Mouse (Mus musculus) erythroid progenitor cell, adult 5-6 weeks (primary cell): ENCODE results near the gene Gm20388. TPM values are rescaled to one million over a fixed set of nuclear protein-coding genes. Genes with fewer than 3 reads are reported as not detected.

Source experiments
- ATAC-seq: replicated peaks from 2 replicates; pipeline ENCODE4 v1.8.0; 2016; ENCODE audit warnings: moderate number of reproducible peaks, mild to moderate bottlenecking, moderate TSS enrichment, inconsistent platforms; ENCODE audit not compliant: poor library complexity, low FRiP score, severe bottlenecking
- total RNA-seq, 2 experiments: library from RNA; stranded (forward) in 1 of 2; stranded (reverse) in 1 of 2; fragments of 150-400 nt in 1 of 2; fragments of 186-747, 209-891 nt in 1 of 2; gene quantifications; 2 replicates each; pipeline versions ENCODE4 v1.2.3 to v1.2.4; 2015 to 2017; ENCODE audit warnings: low replicate concordance in 2 of 2

The Gm20388 gene
- total RNA-seq, 2 experiments from 2014 or later, result 4.2 TPM; not detected in 1

DNA sequence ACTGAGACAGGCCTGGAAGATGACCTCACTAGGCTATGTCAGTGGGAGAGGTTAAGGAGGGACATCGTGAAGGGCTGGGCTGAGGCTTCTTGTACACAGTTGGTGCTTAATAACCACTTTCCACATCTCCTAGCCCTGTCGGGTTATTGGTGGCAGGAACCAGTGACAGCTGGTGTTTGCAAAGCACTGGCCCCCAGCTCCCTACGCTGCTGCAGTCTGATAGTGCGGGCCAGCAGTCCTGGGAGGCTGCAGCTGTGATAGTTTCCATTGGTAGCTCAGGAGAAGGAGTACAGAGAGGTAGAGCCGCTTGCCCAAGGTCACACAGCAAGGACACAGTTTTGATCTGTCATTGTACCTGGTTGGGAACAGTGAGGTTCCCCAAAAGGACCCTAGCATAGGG is 2391.2 kb downstream of the Gm20388 start:
- 0 out of 2 replicates have a peak, but pooled peaks have one; percentile 4 for ATAC-seq

DNA sequence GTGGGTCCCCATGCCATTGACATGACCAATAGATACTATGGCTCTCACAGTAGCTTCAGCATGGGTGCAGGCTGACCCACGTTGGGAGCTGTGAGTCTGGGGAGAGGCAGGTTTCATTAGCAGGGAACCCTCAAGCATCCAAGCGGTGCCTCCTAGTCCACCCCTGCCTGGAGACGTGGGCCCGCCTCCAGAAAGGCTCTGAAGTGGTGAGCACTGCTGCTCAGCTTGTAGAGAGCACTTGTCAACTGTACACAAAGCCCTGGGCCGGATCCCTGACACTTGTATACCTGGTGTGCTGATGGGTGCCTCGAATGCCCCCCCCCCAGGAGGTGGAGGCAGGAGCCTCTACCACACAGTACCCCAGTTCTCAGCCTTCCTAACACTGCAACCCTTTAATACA is 2392.8 kb downstream of the Gm20388 start:
- no peak for ATAC-seq

DNA sequence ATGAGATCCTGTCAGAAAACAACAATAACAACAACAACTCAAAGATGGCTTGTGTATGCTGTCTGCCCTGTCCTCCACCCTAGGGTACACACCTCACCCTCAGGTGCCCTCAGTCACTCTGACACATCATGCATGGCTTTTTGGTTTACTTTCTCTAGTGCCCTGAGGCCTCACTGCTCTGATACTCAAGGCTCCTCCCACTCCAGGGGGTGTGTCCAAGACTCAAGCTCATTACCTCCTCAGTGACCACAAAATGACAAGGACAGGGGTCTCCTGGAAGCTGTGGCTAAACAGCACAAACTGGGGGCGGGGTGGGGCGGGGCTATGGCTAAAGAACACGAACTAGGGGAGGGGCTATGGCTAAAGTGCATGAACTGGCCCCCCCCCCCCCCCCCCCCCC is 2393.4 kb downstream of the Gm20388 start:
- 0 out of 2 replicates have a peak, but pooled peaks have one; percentile 28 for ATAC-seq

DNA sequence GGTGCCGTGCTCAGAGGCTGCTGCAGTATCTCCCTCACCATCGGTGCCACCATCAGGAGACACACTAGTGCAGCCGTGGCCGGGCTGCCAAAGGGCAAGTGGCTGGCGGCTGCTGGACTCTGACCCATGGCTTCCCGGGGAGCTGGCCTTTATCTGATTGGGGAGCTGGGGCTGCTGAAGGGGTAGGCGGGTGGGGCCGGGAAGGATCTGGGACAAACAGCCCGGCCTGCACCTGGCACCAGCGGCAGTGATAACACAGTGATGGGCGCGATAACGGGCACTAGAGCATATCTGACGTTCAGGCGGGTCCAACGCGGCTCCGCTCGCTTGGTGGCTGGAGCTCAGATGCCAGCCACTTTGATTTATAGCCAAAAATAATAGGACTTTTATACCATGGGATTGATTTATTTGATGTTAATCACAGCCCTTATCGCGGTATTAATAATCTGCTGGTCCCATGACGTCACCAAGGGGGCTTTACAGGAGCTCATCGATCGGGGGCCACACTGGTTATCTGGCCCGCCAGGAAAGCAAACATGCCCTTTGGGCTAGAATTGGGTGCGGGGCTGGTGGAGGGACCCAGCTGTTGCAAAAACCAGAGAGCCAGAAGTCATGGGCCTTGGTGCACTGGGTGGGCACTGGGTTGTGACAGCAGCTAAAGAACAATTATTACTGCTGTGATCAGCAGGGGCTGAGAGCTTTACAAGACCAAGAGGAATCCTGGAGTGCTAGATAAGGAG is 2396.2 kb downstream of the Gm20388 start:
- no peak for ATAC-seq

DNA sequence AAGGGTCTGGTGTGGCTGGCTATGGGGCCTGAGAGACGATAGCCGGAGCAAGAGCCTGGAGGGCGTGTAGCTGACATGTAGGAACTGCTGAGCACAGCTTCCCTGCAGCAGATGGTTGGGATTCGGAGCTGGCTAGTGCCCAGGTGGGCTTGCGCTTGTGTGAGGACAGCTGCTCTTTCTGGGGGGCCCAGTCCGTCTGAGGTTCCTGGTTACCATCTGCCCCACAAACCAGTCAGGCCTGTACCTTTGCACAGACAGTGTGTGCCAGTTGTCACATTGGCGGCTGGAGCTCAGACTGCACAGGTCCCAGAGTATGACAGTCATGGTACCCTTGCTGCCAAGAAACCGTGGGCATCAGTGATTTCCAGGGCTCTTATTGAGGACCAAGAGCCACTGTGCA is 2397.2 kb downstream of the Gm20388 start:
- no peak for ATAC-seq

DNA sequence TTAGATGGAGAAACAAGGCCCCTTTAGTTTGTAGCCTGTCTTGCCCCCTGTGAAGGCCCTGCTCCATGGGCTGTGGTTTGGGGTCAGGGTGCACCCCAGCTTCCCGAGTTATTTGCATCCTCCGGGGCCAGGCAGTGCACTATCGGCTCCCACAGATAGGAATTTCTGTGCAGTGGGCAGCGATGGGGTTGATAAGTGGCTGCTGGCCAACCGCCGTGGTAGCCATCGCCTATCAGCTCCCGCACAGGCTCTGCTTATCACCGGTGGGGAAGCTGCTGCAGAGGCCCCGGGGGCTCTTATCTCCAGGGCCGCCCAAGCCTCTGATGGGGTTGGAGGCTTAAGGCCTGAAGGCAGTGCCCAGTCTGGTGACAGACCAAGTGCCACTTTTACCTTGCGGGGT is 2398.6 kb downstream of the Gm20388 start:
- peak; percentile 74 for ATAC-seq

DNA sequence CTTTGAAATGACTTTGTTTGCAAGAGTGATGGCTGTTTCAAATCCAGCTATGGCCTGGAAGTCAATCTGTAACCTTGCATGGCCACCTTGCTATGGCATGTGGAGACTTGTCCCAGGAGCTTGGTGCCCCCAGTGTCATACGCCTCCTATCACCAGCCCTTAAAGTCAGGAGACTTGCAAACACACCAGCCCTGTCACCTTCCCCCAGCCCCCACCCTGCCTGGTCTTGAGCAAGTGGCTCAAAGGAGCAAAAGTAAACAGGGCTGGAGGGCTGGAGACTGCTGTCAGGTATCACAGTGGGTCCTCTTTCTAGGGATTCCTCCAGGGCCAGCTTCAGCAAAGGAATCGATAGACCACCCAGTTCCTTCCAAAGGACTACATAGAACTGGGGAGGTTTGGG is 2400.5 kb downstream of the Gm20388 start:
- ATAC-seq, result no peak

DNA sequence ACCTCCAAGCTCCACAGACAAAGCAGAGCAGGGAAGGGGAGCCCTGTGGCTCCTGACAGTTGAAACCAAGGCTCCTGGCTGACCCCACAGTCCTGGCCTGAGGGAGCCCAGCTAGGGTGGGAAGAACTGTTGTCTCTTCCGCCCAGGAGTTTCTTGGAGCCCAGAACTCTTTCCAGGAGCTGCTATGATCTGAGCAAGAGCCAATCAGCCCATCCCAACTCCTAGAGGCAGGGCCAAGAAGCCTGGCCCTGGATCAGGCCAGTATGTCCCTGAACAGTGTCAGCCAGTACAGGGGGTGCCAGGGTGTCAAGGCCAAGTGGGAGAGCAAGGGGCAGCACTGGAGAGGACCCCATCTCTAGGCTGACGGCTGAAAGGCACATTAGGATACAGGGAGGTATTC is 2401.9 kb downstream of the Gm20388 start:
- ATAC-seq, result no peak

DNA sequence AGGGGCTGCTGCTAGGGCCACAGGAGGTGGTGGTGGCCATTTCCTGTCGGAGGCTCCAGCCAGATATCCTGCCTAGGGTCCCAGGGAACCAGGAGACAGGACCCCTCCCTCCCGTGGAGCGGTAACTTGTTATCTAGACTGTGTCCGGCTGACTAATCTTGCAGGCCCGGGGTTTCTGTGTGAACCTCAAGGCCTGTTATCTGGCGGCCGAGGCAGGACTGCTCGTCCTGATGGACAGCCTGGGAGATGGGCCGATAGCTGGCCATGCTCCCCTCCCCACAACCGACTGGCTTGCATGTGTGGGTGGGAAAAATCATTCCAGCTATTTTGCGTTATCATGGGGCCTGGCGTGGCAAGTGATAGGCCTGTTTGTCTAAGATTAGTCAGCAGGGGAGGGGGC is 2402.7 kb downstream of the Gm20388 start:
- ATAC-seq, result peak; percentile 10; the same call in 1 of the 2 replicates

DNA sequence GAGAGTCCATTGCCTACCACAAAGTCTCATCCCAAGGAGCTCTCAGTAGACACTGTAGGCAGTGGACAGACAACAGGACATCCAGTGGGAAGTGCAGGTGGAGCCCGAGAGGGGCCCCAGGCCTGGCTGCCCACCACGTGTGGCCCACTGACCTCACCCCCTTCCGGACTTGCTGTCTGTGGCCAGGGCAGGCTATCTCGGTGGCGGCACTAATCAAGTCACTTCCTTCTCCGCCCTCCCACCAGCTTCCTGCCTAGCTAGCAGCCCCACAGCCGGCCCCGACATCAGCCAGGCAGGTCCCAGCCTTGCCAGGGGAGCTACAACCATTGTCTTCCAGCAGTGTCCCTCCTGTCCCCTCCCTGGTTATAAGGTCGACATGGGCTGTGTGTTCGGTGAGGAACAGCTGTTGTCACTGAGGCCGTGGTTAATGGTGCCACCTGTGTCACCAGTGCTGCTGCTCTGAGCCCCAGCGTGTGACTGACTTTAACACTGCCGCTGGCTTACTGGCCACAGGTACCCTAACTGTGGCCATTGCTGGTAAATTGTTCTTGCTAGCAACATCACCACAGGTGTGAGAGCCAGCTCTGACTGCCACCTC is 2404.4 kb downstream of the Gm20388 start:
- ATAC-seq, result no peak

DNA sequence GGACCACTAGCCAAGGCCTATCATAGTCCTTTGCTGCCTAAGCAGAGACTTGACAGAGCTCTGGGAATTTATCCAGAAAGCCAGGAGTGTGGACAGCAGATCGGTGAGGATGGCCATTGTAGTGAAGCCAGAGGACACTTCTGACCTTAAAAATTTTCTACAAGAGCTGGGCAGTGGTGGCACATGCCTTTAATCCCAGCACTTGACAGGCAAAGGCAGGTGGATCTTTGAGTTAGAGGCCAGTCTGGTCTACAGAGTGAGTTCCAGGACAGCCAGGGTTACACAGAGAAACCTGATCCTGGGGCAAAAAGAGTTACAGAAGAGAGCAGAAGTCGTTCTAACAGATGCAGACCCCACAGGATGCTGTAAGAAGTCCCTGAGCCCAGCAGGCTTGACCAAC is 2405.8 kb downstream of the Gm20388 start:
- no peak for ATAC-seq

DNA sequence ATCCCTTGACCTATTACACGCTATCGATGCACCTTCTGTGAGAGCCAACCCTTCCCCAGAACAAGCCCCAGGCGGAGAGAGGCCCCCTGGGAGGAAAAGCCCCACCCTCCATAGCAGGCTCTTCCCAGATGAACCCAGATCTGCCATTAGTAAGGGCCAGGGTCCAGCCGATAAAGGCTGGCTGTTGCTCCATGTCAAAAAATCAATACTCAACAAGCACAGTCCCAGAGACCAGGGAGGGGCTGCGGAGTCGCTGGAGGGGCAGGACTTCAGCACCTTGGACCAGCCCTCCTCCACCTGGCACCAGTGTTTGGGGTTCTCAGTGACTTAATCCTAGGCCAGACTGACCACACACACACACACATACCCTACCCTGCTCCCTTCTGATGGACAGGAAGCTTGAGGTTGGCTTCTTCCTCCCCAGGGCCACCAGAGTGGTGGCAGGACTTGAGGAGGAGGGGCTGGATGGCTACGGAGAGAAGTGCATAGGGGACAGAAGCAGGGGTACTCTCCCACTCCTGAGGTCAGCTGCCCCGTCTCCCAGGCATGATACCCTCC is 2407.4 kb downstream of the Gm20388 start:
- no peak for ATAC-seq

DNA sequence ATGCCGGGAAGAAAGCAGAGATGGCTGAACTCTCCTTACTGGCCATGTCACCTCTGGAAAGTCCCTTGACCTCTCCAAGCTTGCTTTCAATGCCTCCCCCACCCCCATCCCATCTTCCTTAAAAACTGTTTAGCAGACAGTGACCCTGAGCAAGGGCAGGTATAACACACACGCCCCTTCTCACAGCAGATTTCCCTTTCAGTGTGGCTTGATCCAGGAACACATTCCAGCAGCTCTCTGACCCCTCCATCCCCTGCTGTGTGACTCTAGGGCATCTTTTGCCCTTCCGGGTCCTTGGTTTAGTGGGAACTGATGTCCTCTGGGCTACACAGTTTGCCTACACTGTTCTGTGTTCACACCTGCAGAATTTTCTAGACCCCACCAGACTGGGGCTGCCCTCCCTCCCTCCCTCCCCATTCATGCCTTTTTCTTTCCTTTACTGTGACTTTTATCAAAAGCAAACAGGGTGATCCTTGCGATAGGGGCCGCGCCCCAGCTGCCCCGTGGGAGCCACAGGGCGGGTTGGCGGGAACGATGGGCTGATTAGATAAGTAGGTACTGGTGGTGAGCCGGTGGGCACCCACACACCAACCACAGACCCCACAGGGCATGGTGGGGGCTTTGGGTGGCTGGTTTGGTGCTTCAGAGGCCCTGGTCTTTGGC is 2408.5 kb downstream of the Gm20388 start:
- ATAC-seq, result no peak

DNA sequence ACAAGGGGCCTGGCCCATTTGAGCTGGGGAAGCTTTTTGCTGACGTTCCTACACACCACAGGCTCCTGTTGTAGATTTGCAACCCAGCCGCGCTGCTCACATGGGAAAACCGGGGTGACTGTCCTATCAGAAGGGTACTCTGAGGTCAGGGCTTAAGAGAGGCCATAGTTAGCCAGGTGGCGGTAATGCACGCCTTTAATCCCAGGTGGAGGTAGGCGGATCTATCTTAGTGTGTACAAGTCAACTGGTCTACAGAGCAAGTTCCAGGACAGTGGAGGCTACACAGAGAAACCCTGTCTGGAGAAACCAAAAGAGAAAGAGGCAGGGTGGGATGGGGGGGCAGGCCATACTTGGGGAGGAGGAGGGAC is 2409.1 kb downstream of the Gm20388 start:
- ATAC-seq, result no peak

DNA sequence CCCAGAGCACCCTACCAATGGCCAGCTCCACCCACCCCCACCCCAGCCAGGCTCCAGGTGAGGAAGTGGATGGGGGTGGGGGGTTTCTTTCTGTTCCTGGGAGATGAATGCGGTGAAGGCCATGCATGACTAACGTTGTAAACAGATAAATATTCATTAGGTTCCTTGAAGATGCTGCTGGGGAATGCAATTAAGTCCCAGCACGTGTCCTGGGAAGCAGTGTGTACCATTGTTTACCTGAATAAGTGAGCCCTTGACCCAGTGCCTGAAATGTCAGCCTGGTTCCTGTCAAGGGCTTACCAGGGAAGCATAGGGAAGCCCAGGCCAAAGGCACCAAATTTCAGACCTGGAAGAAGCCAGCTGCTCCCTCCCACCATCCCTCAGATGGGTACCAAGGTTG is 2409.9 kb downstream of the Gm20388 start:
- no peak for ATAC-seq

DNA sequence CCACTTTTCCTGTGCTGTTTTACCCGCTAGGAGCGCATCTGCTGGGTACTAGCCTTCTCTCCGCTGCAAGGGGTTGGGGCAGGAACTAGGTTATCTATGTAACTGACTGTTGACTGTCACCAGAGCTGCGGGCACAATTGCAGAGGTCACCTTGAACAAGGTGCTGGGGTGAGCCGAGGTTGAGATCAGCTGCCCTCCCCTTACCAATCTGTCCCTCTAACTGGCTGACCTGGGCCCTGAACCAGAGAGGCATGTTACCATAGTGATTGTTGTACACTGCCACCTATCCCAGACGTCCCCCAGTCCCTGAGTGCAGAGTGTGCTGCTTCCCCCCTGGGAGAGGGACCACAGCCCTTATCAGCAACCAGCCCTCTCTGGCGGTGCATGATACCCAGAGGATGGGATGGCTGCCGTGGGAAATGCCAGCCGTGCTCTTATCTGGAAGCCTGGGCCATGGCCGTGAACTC is 2410.8 kb downstream of the Gm20388 start:
- peak; percentile 74 for ATAC-seq

DNA sequence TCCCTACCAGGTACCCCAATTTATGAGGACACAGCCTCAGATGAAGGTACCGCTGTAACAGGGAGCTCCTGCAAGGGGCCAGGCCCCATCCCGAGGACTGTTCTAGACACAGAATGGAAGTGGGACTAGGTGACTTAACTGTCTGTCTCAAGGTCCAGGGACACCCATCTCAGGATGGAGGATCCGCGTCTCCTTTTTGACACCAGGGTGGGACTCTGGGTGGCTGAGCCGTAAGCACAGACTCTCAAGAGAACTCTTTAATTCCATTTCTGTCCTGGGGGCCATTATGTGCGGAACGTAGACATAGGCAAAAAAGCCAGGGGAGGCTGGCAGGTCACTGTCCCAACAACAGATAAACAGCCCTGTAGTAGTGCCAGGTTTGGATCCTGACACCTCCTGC is 2411.5 kb downstream of the Gm20388 start:
- no peak for ATAC-seq

DNA sequence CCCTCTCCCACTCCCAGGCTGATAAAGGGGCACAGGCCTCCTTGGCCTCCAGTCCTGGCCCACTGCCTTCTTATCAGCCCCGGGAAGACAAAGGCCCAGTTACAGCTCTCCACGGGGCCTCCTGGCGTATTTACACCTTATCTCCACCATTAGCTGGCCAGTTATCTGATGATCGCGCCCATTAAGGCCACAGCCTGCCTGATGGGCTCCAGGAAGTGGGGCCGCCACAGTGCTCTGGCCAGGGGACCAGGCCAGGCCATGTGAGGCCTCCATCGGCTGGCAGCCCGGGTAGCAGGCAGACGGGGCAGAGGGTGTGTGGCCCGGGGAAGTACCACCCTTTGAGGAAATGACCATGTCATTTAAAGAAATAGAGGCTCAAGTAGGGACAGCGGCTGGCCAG is 2412.2 kb downstream of the Gm20388 start:
- ATAC-seq, result 0 out of 2 replicates have a peak, but pooled peaks have one; percentile 1

DNA sequence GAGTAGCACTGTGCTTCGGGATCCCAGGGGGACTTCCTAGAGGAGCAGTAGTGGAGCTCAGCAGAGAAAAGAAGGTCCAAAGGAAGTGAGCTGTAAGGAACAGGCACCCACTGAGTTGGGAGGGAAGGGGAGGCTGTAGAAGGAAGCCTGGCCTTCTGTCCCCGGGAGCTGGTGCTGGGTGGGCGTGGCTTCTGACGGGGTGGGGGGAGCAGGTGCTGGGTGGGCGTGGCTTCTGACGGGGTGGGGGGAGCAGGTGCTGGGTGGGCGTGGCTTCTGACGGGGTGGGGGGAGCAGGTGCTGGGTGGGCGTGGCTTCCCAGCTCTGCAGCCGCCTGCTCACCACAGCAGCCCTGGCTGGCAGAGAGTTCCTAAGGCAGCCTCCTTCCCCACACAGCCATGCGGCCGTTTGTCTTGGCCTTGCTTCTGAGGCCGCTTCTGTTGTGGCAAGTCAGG is 2413.3 kb downstream of the Gm20388 start:
- ATAC-seq, result 0 out of 2 replicates have a peak, but pooled peaks have one; percentile 9

DNA sequence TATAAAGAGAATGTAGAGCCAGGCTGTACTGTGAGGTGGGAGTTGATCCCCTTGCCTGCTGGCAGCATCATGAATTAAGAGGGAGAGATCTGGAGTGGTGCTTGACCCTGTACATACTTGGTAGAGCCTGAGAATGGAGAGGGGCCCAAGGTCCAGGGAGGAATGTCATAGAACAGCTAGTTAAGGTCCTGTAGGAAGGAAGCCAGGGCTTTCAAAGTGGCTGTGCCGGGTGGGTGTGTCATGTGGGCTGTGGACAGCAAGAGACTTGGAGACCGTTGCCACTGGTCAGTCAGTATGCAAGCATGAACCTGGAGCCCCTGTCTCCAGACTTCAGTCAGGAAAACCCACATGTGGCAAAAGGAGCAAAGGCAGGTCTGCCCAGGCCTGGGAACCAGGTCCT is 2414.6 kb downstream of the Gm20388 start:
- ATAC-seq, result no peak

DNA sequence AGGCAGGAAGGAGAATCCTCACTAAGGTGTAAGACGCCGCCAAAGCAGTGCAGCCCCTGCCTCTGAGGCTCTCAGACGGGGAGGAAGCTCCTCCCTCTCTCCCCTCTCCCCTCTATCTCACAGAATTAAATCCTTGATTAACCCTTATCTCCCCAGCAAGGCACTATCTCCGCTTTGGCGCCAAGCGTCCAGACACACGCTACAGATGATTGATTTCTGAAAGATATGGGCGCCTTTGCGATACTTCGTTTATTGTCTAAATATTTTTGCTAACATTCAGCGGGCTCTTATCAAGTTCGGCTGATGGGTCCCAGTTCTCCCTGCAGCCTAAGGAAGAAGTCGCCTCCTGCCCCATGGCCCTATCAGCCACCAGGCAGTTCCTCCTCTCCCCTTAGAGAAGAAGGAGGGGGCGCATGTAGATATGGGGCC is 2415.5 kb downstream of the Gm20388 start:
- no peak for ATAC-seq
